Mouse (Mus musculus): ENCODE measurements around the gene Focad.

GRCm38 (mm10) chr4:88235941-88236340, 141.5 kb downstream of the Focad start:
- TF ChIP-seq POLR2A (IDR thresholded peaks at IDR 0.05; ENCODE audit: borderline replicate concordance, low read depth, low read length) (no peak), CTCF (IDR thresholded peaks at IDR 0.05; ENCODE audit: low read depth, low read length) (no peak)
